Mouse (Mus musculus) ZHBTc4 (cell line): Measurements from ENCODE around the gene Gnb2.

ENCODE experiments used
- DNase-seq: peaks from one replicate; pipeline ENCODE4 v3.0.0-alpha.2; 2011; ENCODE audit warnings: low read depth, low spot score

Gene Gnb2

DNA sequence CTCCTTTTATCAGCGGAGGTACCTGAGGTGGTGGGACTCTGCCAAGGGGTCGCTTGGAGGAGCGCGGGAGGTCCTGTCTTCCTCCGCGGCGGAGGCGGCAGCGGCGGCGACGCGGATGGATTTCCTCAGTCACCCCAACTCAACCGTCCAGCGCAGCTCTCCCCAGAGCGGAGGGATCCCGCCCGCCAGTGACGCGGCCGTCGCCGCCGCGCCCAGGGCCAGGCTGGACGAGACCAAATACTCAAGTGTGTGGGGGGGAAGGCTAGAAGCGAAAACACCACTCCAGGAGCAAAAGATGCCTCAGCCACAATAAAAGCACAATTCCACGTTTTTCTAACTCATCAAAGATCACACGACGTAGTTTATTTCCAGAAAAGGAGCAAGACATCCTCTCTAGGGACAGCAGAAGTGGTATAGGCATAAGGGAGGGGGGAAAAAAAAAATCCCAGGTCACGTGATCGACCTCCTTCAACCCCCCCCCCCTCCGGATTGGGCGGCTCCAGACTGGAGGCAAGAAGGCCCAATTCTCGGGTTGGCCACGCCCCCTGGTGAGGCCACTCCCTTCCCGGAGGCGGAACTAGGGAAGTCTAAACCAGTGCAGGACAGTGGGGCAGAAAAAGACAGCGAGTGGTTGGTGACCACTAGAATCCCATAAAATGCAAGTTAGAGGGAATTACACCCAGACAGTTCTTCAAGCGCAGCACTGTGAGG is at the start of gene Gnb2, which contains the start of gene Epo:
Gene Gnb2, minus strand, starts transcription at position 394 of the 711 bp plus-strand sequence.
Gene Epo, minus strand, starts transcription at position 126 of the 711 bp plus-strand sequence.
- DNase-seq = peak; percentile 99

DNA sequence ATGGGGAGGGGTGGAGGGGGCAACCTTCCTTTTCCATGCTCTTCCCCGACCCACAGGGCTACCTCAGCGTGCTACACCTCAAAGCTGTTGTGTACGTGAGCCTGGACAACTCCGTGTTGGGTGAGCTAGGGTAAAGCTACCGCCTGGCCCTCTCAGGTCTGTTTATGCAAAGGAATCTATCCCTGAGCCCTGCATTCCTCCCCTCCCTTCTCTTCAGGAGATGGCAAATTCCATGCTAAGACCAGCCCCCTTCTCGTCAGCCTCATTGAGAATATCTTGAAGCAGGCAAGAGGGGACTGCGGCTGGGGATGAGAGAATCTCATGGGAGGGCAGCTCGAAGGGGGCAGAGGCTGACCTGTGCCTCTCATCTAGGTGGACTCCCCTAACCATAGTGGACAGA is 49.4 kb upstream of the Gnb2 start:
- DNase-seq = peak; percentile 48

DNA sequence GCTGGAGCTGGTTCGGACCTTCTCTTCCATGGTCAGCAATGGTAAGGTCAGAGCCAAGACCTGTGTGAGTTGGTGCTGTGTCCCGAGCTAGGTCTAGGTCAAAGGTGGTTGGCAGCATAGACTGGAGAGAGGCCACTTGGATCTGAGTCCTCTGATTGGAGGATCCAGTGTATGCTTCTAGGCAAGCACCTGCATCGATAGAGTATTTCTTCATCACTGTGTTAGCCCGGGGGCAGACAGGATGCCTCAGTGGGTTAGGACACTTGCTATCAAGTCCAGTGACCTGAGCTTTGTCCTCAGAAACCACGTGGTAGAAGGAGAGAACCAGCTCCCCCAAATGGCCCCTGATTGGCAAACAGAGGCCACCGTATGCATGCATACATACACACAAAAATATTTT is 46.9 kb upstream of the Gnb2 start:
- no peak for DNase-seq

DNA sequence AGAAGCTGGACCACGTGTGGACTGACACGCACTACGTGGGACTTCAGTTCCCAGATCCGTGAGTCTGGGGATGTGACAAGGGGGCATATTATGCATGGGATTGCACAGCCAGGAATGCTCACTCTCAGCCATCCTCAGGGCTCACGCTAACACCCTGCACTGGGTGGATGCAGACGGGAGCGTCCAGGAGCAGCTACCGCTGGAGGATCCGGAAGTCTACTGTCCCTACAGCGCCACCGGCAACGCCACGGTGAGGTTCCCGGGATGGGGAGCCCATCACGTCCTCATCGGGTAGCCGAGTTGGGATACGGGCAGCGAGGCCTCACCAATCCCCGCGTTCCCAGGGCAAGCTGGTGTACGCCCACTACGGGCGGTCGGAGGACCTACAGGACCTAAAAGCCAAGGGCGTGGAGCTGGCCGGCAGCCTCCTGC is 41.2 kb upstream of the Gnb2 start:
- DNase-seq = no peak

DNA sequence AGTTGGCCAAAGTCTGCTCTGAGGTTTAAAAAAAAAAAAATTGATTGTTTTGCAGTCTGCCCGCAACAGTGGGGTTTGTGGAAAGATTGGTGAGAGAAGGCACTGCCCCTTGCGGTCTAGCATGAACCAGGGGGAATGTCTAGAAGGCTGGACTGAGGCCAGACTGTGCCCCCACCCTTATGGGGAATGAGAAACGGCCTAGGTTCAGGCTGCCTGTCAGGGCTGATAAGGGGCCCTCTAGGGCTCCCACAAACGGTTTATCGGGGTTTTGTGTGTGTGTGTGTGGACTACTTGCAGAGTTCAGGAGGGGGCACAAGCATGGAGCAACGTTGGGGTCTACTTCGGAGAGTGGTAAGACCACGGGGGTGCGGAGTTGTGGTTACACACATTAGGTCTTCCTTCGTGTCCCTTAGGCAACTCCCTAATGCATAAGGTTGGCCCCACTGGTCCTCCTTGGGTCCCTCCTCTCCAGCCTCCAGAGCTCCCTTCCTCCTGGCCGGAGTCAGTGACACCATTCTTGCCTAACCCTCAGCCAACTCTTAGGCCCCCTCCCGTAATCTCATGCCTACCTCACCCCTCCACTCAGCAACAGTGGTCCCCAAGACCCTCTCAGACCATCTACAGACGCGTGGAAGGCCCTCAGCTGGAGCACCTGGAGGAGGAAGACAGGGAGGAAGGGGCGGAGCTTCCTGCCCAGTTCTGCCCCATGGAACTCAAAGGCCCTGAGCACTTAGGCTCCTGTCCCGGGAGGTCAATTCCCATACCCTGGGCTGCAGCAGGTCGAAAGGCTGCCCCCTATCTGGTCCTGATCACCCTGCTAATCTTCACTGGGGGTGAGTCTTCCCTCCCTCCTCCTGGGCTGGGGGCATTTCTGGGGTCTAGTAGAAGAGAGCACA is 37.6 kb upstream of the Gnb2 start:
- no peak for DNase-seq

DNA sequence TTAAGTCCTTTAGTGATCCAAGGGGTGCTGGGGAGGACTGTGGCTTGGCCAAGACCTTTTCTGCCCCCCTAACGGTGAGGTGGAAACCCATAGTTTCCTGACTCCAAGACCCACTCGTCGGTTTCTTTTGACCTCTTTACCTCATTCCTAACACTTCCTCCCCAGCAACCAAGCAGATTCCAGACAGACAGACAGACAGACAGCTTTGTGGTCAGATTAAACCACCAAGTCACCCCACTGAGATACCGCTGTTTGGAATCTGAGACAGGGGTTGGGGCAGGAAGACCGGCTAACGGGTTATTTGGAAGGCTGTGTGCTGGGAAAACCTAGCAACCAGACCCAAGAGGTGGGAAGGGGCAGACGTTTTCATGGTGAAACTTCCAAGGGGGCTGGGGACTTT is 36.9 kb upstream of the Gnb2 start:
- no peak for DNase-seq

DNA sequence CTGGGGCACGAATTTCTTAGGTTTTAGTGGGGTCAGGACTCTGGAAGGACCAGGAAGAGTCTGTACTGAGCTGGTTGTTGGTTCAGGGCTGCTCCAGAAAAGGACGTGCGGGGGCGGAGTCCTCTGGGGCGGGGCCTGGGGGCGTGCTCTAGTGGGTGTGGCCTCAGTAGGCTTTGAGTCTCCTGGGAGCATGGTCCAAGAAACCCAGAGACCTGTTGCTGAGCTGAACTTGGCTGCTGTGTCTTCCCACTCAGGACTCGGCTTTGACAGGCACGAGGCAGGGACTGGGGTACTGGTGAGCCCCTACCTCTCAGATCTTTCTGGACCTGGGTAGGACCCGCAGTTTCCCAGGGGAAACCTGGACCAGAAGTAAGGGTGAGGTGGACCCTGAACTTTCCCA is 36.4 kb upstream of the Gnb2 start, which contains the start of gene Tfr2:
Gene Tfr2, plus strand, starts transcription at position 176 of the 400 bp plus-strand sequence.
- peak; percentile 88 for DNase-seq

DNA sequence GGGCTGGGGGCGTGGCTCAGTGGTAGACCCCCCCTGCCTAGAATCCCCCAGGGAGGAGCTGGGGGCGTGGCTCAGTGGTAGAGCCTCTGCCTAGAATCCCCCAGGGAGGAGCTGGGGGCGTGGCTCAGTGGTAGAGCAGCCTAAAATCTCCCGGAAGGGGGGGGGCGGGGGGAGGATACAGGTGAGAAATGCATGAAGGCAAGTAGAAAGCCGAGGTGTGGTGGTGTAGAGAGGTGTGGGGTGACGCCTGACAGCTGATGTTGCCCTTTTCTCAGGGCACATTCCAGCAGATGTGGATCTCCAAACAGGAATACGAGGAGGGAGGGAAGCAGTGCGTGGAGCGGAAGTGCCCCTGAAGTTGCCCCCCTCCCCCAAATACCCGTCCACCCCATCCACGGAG is 35.7 kb upstream of the Gnb2 start:
- peak; percentile 14 for DNase-seq

DNA sequence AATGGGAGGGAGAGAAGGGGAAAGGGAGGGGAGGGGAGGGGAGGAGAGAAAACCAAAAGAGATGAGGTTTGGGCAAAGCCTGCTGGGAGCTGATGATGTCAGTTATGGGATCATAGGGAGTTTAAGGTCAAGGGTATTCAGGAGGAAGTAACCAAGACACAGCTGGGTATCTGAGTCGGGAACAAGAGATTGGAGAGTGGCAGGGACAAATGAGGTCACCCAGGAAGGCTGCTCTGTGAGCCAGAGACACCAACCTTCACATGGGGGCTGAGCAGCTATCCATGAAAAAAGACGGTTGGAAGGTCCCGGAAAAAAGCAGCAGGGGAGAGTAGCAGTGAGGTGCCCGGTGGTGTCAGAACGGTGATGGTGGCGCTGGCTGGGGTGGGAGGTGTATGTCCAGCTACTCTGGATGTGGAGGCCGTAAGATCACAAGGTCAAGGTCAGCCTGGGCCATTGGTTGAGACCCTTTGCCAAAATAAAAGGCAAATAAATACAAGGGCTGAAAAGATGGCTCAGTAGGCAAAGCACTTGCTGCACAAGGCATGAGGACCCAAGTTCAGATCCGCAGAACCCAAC is 35.0 kb upstream of the Gnb2 start:
- peak; percentile 50 for DNase-seq

DNA sequence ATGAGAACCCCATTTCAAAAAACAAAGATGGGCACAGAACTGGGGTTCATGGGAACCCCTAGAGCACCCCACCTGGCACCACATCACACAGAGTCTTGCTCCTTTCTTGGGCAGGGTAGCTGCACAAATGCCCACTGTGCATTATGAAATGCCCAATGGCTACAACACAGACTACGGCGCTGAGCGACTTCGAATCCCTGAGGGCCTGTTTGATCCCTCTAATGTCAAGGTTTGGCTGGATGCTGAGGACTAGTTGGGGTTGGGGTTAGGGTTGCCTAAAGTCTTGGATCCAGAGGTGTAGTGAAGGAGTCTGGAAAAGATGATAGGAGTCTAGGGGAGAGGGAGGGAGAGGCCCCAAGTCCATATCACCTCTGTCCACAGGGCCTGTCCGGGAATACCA is 33.1 kb upstream of the Gnb2 start:
- no peak for DNase-seq

DNA sequence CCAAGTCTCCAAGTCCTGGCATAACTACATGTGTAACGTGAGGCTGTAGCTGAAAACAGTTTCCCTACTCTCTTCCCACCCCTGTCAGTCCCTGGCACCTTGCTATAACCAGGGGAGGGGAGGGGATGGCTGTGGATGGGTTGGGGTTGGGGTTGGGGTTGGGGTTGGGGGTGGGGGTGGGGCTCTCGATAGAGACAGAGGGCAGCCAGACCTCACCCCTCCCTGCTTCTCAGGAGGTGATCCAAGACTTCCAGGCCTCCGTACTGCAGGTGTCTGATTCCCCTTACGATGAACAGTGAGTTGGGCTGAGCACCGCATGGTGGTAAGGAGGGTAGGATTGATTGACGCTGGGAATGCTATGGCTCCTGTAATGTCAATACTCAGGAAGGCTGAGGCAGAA is 32.4 kb upstream of the Gnb2 start:
- no peak for DNase-seq

DNA sequence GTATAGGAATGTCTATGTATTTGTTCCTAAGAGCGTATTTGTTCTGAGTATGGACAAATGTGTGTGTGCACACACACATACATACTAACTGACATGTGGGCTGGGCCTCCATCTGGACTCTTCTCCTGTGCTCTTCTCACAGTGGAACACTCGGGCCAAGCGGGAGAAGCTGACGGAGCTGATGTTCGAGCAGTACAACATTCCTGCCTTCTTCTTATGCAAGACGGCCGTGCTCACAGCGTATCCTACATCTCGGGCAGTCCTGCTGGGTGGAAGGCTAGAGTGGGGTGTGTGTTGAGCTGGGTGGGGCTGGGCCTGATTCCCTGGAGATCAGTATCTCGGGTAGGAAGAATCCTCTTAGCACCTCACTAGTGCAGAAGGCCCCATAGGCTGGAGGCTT is 29.7 kb upstream of the Gnb2 start:
- peak; percentile 64 for DNase-seq

DNA sequence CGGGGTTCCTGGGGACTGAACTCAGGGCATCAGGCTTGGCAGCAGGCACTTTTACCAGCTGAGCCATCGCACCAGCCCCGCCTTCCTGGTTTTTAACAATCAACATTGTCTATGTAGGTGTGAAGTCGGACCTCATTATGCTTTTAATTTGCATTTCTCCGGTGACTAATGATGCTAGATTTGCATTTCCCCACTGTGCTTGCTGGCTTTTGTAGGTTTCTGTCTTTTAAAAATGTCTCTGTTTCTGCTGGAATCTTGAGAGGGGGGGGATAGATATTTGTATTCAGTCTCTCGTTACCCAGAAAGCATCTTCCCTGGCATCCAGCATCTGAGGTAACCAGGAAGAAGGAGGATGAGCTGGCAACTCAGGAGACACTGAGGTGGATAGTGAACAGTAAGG is 28.2 kb upstream of the Gnb2 start:
- no peak for DNase-seq

DNA sequence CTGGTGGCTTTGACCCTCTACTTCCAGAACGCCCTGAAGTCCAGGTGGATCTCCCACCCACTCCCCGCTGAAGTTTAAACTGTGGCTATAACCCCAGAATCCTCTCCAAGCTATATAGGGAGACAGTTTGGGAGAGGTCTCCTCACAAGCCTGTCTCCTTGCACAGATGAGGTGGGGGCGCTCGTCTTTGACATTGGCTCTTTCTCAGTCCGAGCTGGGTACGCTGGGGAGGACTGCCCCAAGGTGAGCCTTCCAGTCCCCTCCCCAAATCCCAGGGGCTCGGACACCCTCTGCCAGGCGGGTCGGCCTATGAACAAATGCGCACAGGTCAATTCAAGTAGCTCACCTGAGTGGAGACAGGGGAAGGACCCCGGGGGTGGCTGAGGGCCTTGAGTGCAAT is 20.6 kb upstream of the Gnb2 start:
- no peak for DNase-seq

DNA sequence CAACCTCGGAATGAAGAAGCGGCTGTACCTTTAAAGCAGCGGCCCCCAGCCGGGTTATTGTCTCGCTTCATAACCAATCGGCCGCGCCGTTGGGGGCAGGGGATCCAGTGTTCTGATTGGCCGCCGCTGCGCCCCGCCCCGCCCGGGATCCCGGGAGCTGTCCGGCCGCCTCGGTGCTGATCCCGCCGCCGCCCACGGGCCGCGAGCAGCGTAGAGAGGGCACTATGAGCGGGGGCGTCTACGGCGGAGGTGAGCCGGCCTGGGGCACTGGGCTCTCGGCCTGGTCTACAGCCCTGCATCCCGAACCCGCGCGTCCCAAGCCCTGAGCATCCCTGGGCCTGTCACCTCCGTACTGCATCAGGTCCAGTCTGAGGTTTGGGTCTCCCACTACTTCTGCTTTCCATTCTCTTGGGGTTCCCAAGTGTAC is 20.1 kb upstream of the Gnb2 start, which contains the start of gene Actl6b:
Gene Actl6b, plus strand, starts transcription at position 107 of the 427 bp plus-strand sequence.
- DNase-seq = peak; percentile 94

DNA sequence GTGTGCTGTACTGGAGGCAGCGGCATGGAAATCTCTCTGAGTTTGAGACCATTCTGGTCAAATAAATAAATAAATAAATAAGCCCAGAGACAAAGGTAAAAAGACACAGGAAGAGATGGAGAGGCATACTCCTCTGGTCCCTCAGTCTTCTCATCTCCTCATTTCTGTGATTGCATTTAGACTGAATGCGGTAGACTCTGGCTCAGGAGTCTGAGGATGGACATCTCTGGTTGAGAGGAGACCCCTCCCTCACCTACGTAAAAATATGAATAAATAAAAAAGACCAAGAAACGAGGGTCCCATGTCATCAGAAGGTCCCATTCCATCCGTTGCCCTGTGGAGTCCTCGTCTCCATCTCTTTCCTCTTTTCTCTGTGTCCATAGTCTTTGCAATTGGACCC is 19.7 kb upstream of the Gnb2 start:
- no peak for DNase-seq

DNA sequence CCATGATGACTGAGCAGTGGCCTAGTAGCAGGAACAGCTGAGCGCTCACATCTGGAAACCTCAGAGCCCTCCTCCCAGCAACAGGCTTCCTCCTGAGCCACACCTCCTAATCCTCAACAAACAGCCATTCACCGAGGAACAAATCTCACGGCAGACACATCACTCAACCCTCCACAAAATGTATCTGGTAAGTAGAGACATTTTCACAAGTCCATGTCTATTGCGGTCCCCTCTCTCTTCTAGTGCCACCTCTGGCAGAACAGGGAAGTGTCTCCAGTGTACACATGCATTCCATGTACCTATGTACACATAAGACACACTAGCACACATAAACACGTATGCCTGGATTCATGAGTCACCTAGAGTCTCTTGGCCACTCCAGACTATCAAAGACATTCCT is 17.8 kb upstream of the Gnb2 start:
- DNase-seq = peak; percentile 61

DNA sequence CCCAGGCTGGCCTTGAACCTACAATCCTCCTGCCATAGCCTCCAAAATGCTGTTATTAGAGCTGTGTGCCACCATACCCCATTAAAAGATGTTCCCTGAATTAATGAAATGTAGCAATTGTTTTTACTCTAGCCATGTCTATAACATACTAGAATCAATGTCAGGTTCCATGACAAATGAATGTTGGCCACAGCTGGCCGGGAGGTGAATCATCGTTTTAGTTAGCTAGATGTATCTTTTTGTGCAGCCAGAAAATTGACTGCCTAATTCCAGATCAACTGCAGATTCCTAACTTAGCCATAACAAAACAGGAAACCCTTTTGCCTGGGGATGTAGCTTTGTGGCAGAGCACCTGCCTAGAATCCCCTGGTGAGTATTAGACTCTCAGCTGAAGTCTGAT is 16.5 kb upstream of the Gnb2 start:
- DNase-seq = no peak

DNA sequence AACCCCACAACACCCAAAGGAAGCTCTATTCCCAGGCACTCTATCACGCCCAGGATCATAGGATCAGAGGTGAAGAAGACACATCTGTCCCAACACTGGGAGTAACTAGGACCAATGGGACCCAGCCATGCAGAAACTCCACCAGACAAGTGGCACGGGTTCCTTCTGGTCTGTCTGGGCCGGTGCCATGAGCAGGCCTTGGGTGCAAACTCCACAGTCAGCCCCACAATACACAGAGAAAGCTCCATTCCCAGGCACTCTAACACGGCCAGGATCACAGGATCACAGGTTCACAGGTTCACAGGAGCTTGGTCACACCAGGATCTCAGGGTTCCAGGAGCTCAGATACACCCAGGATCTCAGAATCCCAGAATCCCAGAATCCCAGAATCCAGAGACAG is 12.3 kb upstream of the Gnb2 start:
- DNase-seq = no peak

DNA sequence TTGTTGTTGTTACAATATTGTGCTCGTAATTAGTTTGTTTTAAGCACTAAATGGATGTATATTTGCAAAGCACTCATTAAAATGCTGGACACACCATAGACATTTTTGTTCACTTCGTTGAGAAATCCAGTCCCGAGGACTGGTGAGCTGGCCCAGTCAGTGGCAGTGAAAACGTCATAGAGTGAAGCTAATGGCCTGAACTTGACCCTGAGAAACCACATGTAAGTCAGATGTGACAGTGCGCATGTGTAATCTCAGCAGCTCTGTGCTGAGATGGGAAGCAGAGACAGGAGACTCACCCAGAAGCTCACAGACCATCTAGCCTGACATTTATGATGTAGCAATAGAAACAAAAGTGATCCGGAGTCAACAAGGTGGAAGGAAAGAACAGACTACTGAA is 11.6 kb upstream of the Gnb2 start:
- no peak for DNase-seq

DNA sequence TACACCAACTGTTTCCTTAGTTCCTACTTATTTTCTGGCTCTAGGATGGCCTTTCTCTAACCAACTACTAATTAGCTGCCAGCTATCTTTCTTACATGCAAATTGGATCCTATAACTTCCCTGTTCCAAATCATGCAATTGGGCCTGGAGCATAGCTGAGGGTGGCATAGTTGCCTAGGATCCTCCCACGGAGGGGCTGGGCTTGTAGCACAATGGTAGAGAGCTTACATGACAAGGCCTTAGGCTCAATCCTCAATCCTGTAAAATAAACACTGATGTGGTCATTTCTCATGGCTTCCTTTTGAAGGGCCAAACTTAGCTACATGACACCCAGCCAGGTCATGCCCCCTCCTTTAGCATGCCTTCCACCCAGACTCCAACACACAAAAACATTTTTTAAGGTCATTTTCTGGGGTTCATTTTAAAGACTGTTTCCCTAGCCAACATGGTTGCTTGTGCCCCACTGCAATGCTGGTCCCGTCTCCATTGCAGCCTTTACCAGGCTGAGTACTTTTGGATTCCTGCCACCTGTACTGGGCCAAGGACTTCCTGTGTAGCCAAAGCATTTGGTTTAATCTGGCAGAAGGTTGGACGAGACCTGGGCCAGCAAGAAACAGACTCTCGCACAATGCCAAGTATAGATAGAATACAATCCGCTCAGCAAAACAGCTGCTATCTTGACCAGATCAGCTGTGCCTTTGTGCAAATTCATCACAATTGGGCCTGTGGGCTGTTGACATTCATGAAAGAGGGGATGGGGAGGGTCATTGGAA is 8.6 kb upstream of the Gnb2 start:
- no peak for DNase-seq

DNA sequence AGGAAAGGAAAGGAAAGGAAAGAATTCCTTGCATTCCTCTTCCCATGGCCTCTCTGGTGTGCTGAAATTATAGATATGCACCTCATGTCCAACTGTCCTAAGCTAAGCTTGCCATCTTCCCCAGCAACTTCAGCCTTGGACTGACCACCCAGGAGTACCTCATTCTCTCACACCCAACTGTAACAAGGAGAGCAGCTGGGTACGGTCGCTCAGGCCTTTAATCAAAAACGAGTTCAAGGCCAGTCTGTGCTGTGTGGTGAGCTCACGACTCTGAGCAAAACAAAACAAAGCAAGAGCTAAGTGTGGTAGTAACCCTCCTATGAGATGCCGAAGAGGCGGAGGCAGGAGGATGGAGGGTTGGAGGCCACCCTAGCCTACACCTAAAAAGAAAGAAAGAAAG is 7.7 kb upstream of the Gnb2 start:
- no peak for DNase-seq
